Mouse (Mus musculus) hindbrain, embryonic 13.5 days (tissue): ENCODE data around the gene Fam219b. TPM values are rescaled to one million over a fixed set of nuclear protein-coding genes. Genes with fewer than 3 reads are reported as not detected.

Experiments used
- ATAC-seq: fragments of 200-750 bp; cut with Nextera tagmentation; 2 replicates; pipeline ENCODE4 v1.8.0; 2017; ENCODE audit warnings: moderate TSS enrichment; ENCODE audit not compliant: low FRiP score
- H3K27ac ChIP-seq: fragments of 300-500 bp; sonication (generic); 2 replicates; pipeline ENCODE4 v1.5.1; 2015; ENCODE audit warnings: inconsistent platforms, mild to moderate bottlenecking, moderate library complexity
- H3K27me3 ChIP-seq: fragments of 300-500 bp; sonication (generic); 2 replicates; pipeline ENCODE4 v1.6.1; 2015; ENCODE audit warnings: mild to moderate bottlenecking, inconsistent platforms
- H3K36me3 ChIP-seq: fragments of 300-500 bp; sonication (generic); 2 replicates; pipeline ENCODE4 v1.6.1; 2015; ENCODE audit warnings: mild to moderate bottlenecking, inconsistent platforms
- H3K4me1 ChIP-seq: fragments of 300-500 bp; sonication (generic); replicated peaks from 2 replicates; pipeline ENCODE4 v1.6.1; 2015; ENCODE audit warnings: inconsistent platforms
- H3K4me2 ChIP-seq: fragments of 300-500 bp; sonication (generic); 2 replicates; pipeline ENCODE4 v1.6.1; 2015; ENCODE audit warnings: inconsistent platforms, mild to moderate bottlenecking, moderate library complexity
- H3K4me3 ChIP-seq: fragments of 300-500 bp; sonication (generic); 2 replicates; pipeline ENCODE4 v1.5.1; 2015; ENCODE audit warnings: mild to moderate bottlenecking, inconsistent platforms
- H3K9ac ChIP-seq: fragments of 300-500 bp; sonication (generic); 2 replicates; pipeline ENCODE4 v1.6.1; 2015; ENCODE audit warnings: mild to moderate bottlenecking, inconsistent platforms
- H3K9me3 ChIP-seq: fragments of 300-500 bp; sonication (generic); 2 replicates; pipeline ENCODE4 v1.6.1; 2016; ENCODE audit warnings: inconsistent platforms
- WGBS: fragments of 180-500 bp; shearing (Covaris S2); methylation state at CpG from one replicate; pipeline ENCODE4 v1.1.7; 2015; 5-methylcytosine and 5-hydroxymethylcytosine counted together
- polyA plus RNA-seq: library from polyadenylated mRNA; unstranded; fragments of >200 nt; fragmentation: Nextera tagmentation; extraction: Ambion mirVana; gene quantifications from 2 replicates; pipeline ENCODE4 v1.2.1, GENCODE M21; 2015

The Fam219b gene
- polyA plus RNA-seq, 1 experiment from 2014 or later = 21.6 TPM

DNA sequence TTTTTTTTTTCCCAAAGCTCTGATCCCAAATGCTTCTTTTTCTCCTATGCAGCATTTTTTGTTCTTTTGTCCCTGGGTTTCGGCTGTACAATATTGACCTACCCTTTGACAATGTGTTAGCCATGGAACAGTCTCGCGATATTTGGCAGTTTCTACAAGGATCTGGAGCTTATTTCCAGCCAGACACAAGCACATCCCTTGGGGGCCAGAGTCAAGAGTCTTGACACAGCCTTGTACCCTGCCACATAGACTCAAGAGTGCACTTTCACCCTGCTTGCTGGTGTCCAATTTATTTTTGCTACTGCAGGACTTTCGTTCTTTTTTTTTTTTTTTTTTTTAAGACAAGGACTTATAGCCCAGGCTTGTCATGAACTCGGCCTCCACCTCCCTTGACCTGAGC lies 966 bp upstream of the Fam219b start:
- WGBS = 91% methylated on average over 5 of the region's 5 CpGs
- H3K9ac ChIP-seq = peak overlapping the region; percentile 91; the same call in 1 of the 2 replicates
- H3K4me2 ChIP-seq = peak overlapping the region; percentile 78; the same call in 1 of the 2 replicates
- no peaks in the 10 kb centered on the region for H3K27me3 ChIP-seq
- H3K36me3 ChIP-seq = peaks cover 55% of the 10 kb centered on the region
- H3K4me3 ChIP-seq = peak overlapping the region; percentile 71; the same call in 1 of the 2 replicates
- H3K9me3 ChIP-seq = no peaks in the 10 kb centered on the region
- H3K27ac ChIP-seq = no peak overlapping the region; the same call in 1 of the 2 replicates
- peaks cover 26% of the 10 kb centered on the region for H3K4me1 ChIP-seq
- no peak for ATAC-seq

DNA sequence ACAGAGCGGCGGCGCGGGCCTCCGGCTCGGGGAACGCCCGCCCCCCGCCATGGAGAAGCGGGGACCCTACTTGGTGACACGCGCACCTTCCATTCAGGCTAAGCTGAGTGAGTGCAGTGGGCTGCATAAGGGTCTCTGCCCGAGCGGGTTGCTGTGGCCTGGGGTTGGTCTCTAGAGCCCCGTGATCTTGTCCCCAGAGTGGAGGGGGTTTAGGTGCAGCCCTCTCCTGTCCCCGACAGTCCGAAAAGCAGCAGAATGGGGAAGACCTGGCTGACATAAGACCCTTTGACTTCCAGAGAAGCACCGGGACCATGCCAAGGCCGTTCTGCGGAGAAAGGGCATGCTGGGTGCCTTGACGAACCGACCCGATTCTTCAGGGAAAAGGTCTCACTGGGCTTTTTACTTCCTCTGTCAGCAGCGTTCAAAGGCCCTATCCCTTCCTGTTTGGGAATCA lies 427 bp downstream of the Fam219b start:
- 1% methylated on average over 24 of the region's 24 CpGs for WGBS
- Histone ChIP-seq H3K36me3 (peaks cover 50% of the 10 kb centered on the region), H3K9me3 (no peaks in the 10 kb centered on the region), H3K9ac (peak overlapping the region; percentile 91), H3K4me1 (peaks cover 26% of the 10 kb centered on the region), H3K27ac (peak overlapping the region; percentile 89), H3K27me3 (no peaks in the 10 kb centered on the region), H3K4me3 (peak overlapping the region; percentile 71), H3K4me2 (peak overlapping the region; percentile 78)
- peak; percentile 80 for ATAC-seq

DNA sequence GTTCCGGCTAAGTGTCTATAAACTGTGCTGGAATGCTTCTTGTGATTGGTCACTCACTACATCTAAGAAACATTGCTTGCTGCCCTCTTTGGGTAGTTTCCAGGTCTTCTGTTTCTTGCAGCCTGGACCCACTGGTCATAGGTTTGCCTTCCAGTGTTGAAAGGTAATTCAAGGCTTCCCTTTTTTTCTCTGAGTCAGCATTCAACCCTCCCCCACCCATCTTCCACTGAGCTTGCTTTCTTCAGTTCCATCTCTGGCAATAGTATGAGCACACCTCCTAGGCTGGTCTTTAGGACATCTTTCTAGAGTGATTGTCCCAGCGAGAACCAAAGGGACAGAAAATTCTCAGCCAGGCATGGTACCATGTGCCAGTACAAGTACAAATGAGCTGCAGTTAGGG lies 2.2 kb downstream of the Fam219b start:
- Histone ChIP-seq H3K4me2 (no peak overlapping the region), H3K9ac (no peak overlapping the region), H3K4me1 (peaks cover 26% of the 10 kb centered on the region), H3K36me3 (peaks cover 55% of the 10 kb centered on the region), H3K27me3 (no peaks in the 10 kb centered on the region), H3K27ac (no peak overlapping the region), H3K4me3 (no peak overlapping the region), H3K9me3 (no peaks in the 10 kb centered on the region)
- ATAC-seq = no peak
- 97% methylated on average over 2 of the region's 2 CpGs for WGBS

DNA sequence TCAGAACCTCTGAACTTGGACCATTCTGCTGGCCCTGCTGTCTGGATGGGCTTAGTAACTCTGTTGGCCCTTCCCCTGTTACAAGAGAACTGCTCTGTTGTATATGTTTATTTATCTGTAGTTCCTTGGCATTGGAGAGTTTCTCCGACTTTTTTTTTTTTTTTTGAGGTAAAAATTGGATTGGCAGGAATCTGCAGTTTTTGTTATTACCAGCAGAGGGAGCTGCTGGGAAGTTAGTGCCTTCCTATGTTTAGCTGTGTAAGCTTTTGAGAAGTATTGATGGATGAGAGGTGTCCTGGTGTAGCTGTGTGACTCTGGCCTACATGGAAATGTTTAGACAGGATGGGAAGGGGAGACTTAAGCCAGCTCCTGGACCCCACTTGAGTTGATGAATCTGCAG lies 4.0 kb downstream of the Fam219b start:
- no peak overlapping the region for H3K27ac ChIP-seq
- H3K4me2 ChIP-seq = no peak overlapping the region
- no peak overlapping the region for H3K9ac ChIP-seq
- H3K27me3 ChIP-seq = no peaks in the 10 kb centered on the region
- H3K9me3 ChIP-seq = no peaks in the 10 kb centered on the region
- 8% methylated on average over 1 of the region's 1 CpGs for WGBS
- H3K4me1 ChIP-seq = peaks cover 25% of the 10 kb centered on the region
- no peak overlapping the region for H3K4me3 ChIP-seq
- no peak for ATAC-seq
- H3K36me3 ChIP-seq = peaks cover 68% of the 10 kb centered on the region

DNA sequence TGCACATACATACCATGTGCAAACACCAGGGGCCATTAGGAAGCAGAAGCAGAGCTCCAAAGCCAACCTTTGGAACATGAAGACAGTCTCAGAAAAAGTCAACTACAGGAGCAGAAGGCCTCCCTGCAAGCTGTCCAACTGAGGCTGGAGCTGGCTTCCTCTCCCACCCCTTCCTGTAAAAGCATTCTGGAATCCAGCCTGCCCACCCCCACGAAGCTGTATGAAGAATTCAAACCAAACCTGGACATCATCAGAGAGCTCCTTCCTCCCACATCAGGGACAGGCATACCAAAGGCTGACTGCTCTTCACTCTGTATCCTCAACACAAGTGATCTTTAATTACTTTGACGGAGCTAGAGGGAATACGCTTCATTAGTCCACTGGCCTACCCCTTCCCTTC lies 6.6 kb downstream of the Fam219b start:
- H3K9ac ChIP-seq = no peak overlapping the region
- ATAC-seq = no peak
- no peaks in the 10 kb centered on the region for H3K9me3 ChIP-seq
- peaks cover 7% of the 10 kb centered on the region for H3K4me1 ChIP-seq
- no peak overlapping the region for H3K4me3 ChIP-seq
- H3K36me3 ChIP-seq = peaks cover 89% of the 10 kb centered on the region
- H3K27me3 ChIP-seq = no peaks in the 10 kb centered on the region
- no peak overlapping the region for H3K27ac ChIP-seq
- H3K4me2 ChIP-seq = no peak overlapping the region
- 80% methylated on average over 3 of the region's 3 CpGs for WGBS

DNA sequence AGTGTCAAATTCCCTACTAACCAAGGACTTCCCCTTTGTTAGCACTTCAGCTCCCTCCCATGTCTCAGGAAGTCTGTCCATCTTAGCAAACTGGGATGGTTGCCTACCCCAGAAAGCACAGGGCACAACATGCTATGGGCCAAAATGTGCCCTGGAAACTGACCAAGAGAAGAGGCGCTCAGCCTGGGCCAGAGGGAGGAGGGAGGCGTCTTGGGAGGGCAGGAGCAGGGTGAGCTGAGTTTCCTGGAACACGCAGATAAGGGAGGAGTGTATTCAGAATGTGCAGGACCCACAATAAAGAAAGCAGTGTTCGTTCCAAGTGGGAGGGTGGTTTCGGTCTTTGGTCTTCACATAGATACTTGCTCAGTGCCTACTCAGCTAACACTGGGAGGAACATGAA lies 10.0 kb downstream of the Fam219b start:
- Histone ChIP-seq H3K27me3 (no peaks in the 10 kb centered on the region), H3K36me3 (peaks cover 80% of the 10 kb centered on the region), H3K9ac (no peak overlapping the region; the same call in 1 of the 2 replicates), H3K9me3 (no peaks in the 10 kb centered on the region), H3K4me1 (peaks cover 18% of the 10 kb centered on the region), H3K27ac (no peak overlapping the region), H3K4me3 (no peak overlapping the region), H3K4me2 (no peak overlapping the region)
- whole genome bisulfite sequencing = 84% methylated on average over 5 of the region's 5 CpGs
- ATAC-seq = no peak

DNA sequence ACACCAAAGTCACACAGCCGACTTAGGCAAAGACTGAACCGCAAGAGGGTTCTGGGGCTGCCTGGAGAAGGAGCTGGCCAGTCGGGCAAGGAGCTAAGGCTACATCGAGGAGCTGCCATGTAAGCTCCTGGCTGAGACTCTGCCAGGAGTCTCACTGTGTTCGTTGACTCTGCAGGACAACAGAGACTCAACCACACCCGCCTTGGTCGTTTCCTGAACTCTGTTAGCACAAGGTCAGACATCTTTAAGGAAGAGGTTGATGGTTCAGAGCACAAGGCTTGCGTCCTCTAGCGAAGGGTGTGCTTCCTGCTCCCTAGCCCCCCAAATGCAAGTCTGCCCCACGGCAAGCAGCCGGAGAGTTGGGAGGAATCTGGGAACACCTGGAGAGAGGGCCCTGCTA lies 10.5 kb downstream of the Fam219b start:
- Histone ChIP-seq H3K36me3 (peaks cover 74% of the 10 kb centered on the region), H3K9ac (no peak overlapping the region), H3K27ac (no peak overlapping the region), H3K9me3 (no peaks in the 10 kb centered on the region), H3K4me1 (peaks cover 18% of the 10 kb centered on the region), H3K4me3 (no peak overlapping the region), H3K27me3 (no peaks in the 10 kb centered on the region), H3K4me2 (no peak overlapping the region)
- WGBS = 94% methylated on average over 11 of the region's 11 CpGs
- ATAC-seq = no peak

DNA sequence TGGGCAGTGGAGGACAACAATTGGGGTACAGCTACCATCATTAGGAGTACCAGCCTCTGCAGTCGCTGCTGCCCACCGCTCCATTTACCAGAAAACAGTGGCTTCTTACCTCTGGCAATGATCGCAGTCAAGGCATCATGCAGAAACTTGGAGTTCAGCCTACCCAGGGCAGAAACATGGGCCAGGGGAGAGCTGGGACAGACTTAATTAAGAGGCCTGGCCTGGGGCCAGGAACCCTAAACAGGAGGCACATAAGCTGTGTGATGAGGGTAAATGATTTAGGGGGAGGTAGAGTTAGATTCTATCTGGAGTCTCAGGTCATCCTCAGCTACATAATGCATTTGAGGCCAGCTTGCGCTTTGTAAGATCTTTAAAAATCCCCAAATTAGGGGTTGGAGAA lies 11.9 kb downstream of the Fam219b start:
- Histone ChIP-seq H3K4me3 (no peak overlapping the region), H3K4me2 (no peak overlapping the region), H3K4me1 (peaks cover 21% of the 10 kb centered on the region), H3K36me3 (peaks cover 61% of the 10 kb centered on the region), H3K27me3 (no peaks in the 10 kb centered on the region), H3K9ac (peak overlapping the region; percentile 2; the same call in 1 of the 2 replicates), H3K27ac (no peak overlapping the region), H3K9me3 (no peaks in the 10 kb centered on the region)
- ATAC-seq = no peak
- WGBS = 91% methylated on average over 4 of the region's 4 CpGs

DNA sequence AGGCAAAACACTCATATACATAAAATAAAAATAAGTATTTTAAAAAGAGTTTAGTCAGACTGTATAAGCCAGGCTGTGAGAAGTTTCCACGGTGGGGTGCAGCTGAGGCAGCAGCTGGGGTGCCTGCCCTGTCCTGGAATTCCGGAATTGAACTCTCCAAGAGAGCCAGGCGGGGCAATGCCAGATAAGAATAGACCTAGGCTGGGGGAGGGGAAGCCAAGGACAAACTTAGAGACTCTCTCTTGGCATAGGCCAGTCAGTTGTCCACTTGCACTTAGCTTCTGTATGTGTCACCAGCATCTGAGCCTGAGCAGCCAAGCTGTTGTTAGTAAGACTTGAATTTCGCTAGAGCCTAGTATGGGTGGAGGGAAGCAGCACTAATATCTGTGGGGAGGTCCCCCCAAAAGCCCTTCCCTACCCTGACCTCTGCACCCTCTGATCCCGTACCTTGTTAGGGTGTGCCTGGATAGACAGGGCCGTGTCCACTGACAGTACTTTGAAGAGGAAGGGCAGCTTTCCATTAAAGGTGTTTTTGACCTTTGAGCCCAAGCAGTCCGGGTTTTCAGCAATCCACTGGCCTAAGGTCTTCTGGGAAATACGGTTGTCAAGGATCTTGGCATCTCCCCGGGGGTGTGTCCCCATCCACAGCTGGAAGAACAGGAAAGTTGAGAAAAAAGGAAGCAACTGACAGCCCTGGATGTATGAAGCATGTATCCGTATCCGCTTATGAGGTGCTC lies 13.0 kb downstream of the Fam219b start:
- ATAC-seq = no peak
- H3K4me3 ChIP-seq = no peak overlapping the region
- no peaks in the 10 kb centered on the region for H3K27me3 ChIP-seq
- peaks cover 21% of the 10 kb centered on the region for H3K4me1 ChIP-seq
- no peak overlapping the region for H3K4me2 ChIP-seq
- no peak overlapping the region for H3K27ac ChIP-seq
- 91% methylated on average over 11 of the region's 11 CpGs for WGBS
- H3K9me3 ChIP-seq = no peaks in the 10 kb centered on the region
- peaks cover 50% of the 10 kb centered on the region for H3K36me3 ChIP-seq
- no peak overlapping the region; the same call in 1 of the 2 replicates for H3K9ac ChIP-seq

DNA sequence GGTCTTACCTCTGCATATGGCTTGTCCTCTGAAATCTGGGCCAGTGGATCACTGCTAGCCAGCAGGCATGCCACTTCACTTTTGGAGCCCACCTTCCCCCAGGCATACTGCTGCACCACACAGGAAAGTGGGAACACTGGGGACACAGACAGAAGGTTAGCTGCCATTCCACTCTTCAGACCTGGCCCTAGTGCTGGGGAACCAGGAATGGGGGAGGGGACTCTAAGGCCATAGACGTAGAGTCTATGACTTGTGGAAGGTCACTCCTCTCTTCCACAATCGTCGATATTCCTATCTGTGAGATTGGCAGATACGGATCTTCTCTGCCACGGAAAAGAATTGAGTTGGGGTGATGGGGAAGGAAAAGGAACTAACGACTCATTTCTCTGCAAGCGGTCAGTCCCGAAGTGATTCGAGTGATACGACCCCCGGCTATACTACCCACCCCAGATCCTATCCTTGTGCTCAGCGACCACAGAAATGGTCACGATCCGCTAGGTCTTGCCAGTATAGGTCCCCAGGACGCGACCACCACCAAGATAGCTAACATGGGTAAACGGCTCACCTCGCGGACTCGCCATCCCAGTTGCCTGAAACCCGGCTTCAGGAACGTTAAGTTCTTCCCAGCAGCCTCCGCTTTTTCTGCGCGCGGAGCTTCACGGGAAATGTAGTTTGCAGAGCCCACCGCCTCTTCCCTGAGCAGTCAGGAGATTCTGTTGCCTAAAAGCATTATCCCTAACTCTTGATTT lies 15.0 kb downstream of the Fam219b start, which contains the start of gene Mpi:
TSS of gene Mpi (minus strand) at position 625 of the 749 bp plus-strand sequence.
- peak within 1 kb of the TSS; percentile 84 for H3K4me2 ChIP-seq
- H3K36me3 ChIP-seq = peaks cover 33% of the 10 kb centered on the region
- peaks cover 21% of the 10 kb centered on the region for H3K4me1 ChIP-seq
- no peaks in the 10 kb centered on the region for H3K9me3 ChIP-seq
- peak; percentile 72 for ATAC-seq
- peak within 1 kb of the TSS; percentile 69 for H3K4me3 ChIP-seq
- no peaks in the 10 kb centered on the region for H3K27me3 ChIP-seq
- 2% methylated on average over 28 of the region's 28 CpGs for WGBS
- H3K9ac ChIP-seq = peak within 1 kb of the TSS; percentile 82
- H3K27ac ChIP-seq = peak within 1 kb of the TSS; percentile 35

DNA sequence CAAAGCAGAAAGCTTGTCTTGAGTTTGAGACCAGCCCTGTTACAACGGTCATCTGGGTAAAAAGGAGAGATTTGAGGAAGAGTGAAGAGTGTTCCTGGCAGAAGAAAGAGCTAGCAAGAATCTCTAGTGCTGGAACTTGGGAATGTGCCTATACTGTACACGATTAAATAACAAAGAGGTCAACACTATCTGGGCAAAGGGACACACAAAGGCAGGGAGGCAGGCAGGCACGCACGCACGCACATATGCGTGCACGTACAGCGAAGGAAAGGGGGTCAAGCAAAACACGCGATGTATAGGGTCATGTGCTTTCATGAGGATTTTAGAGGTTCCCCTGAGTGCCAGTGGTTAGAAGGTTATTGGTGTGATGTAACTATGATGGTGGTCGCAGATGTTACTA lies 15.8 kb downstream of the Fam219b start:
- no peak for ATAC-seq
- H3K4me1 ChIP-seq = peaks cover 21% of the 10 kb centered on the region
- no peak overlapping the region for H3K9ac ChIP-seq
- no peak overlapping the region for H3K4me3 ChIP-seq
- no peaks in the 10 kb centered on the region for H3K27me3 ChIP-seq
- H3K9me3 ChIP-seq = no peaks in the 10 kb centered on the region
- H3K4me2 ChIP-seq = no peak overlapping the region
- 73% methylated on average over 11 of the region's 11 CpGs for WGBS
- peaks cover 24% of the 10 kb centered on the region for H3K36me3 ChIP-seq
- no peak overlapping the region for H3K27ac ChIP-seq

DNA sequence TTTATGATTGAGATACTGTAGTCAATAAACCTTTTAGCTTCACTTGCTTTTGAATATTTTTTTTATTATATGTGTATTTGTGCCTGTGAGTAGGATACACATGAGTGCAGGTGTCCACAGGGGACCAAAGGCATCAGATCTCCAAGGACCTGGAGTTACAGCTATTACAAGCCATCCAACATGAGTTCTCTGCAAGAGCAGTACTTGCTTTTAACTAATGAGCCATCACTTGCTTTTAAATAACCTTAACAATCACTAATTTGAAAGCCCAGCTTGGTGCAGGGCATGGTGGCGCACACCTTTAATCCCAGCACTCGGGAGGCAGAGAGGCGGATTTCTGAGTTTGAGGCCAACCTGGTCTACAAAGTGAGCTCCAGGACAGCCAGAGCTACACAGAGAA lies 17.4 kb downstream of the Fam219b start:
- Histone ChIP-seq H3K4me2 (no peak overlapping the region), H3K27ac (no peak overlapping the region), H3K27me3 (peaks cover 8% of the 10 kb centered on the region; the same call in 1 of the 2 replicates), H3K4me1 (peaks cover 12% of the 10 kb centered on the region), H3K9ac (no peak overlapping the region), H3K4me3 (no peak overlapping the region), H3K36me3 (peaks cover 10% of the 10 kb centered on the region), H3K9me3 (no peaks in the 10 kb centered on the region)
- 34% methylated on average over 3 of the region's 3 CpGs for WGBS
- no peak for ATAC-seq
